In the genomic region with DNA sequence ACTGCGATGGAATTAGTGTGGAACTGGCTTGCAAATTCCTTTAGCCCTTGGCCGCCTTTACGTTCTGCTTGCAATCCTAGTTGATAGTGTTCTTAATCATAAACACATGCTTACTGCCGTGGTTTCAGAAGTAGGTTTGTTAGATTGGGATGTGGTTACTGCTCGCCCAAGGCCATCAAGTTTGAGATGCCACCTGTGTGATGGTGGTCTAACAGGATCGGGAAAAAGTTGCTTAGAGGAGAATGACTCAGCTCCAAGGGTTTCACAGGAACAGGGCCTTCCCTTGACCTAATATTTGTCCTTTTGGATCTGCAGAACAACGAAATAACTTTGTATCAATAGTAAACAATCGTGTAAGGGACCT, we compare ENCODE assay signal across 8 mouse cellular contexts. TPM values are rescaled to one million over a fixed set of nuclear protein-coding genes. Genes with fewer than 3 reads are reported as not detected.
DNase-seq lines count a peak whose midpoint lies in the region; ATAC-seq and TF ChIP-seq lines count a peak whose summit lies in the region.

No protein-coding gene starts in this region.

- peak overlapping the region; percentile 61 for H3K9ac ChIP-seq in kidney, embryonic 15.5 days
- peak overlapping the region; percentile 71 for H3K9ac ChIP-seq in hindbrain, embryonic 16.5 days (ENCODE audit: low read depth, low read length)
- H3K9ac ChIP-seq in midbrain, embryonic 16.5 days (ENCODE audit: low read depth, low read length) = peak overlapping the region; percentile 79

- no peaks in the 10 kb centered on the region for H3K9me3 ChIP-seq in kidney, embryonic 15.5 days (replicated peaks)
- H3K9me3 ChIP-seq in hindbrain, embryonic 16.5 days (ENCODE audit: control insufficient read depth, low read length) = no peaks in the 10 kb centered on the region
- H3K9me3 ChIP-seq in midbrain, embryonic 16.5 days (replicated peaks; ENCODE audit: control insufficient read depth, low read length, poor library complexity, severe bottlenecking) = no peaks in the 10 kb centered on the region

- no peaks in the 10 kb centered on the region for H3K27me3 ChIP-seq in kidney, embryonic 15.5 days
- no peaks in the 10 kb centered on the region for H3K27me3 ChIP-seq in hindbrain, embryonic 16.5 days (replicated peaks; ENCODE audit: control insufficient read depth, insufficient read depth, low read length)
- no peaks in the 10 kb centered on the region for H3K27me3 ChIP-seq in midbrain, embryonic 16.5 days (ENCODE audit: control insufficient read depth, insufficient read depth, low read depth, low read length)

- H3K4me1 ChIP-seq in kidney, embryonic 15.5 days = peaks cover 25% of the 10 kb centered on the region
- peaks cover 1% of the 10 kb centered on the region; the same call in 1 of the 2 replicates for H3K4me1 ChIP-seq in bone marrow, adult 2 months (ENCODE audit: control insufficient read depth, insufficient read depth, low read length)
- H3K4me1 ChIP-seq in hindbrain, embryonic 16.5 days (ENCODE audit: control insufficient read depth, insufficient read depth, low read depth, low read length) = peaks cover 5% of the 10 kb centered on the region
- H3K4me1 ChIP-seq in midbrain, embryonic 16.5 days (ENCODE audit: control insufficient read depth, insufficient read depth, low read length) = peaks cover 9% of the 10 kb centered on the region

- peaks cover 28% of the 10 kb centered on the region for H3K36me3 ChIP-seq in kidney, embryonic 15.5 days
- H3K36me3 ChIP-seq in hindbrain, embryonic 16.5 days (ENCODE audit: control insufficient read depth, insufficient read depth, low read length) = no peaks in the 10 kb centered on the region
- H3K36me3 ChIP-seq in midbrain, embryonic 16.5 days (ENCODE audit: control insufficient read depth, insufficient read depth, low read length) = no peaks in the 10 kb centered on the region

- peak overlapping the region; percentile 61 for H3K4me3 ChIP-seq in kidney, embryonic 15.5 days (replicated peaks)
- peak overlapping the region; percentile 79 for H3K4me3 ChIP-seq in bone marrow, adult 2 months (replicated peaks; ENCODE audit: control insufficient read depth, low read depth, low read length)
- peak overlapping the region; percentile 58 for H3K4me3 ChIP-seq in hindbrain, embryonic 16.5 days (ENCODE audit: low read length)
- peak overlapping the region; percentile 68 for H3K4me3 ChIP-seq in midbrain, embryonic 16.5 days (ENCODE audit: low read depth, low read length)

- ATAC-seq in kidney, embryonic 15.5 days (replicated peaks; ENCODE audit: low FRiP score) = no peak
- ATAC-seq in hindbrain, embryonic 16.5 days = no peak
- no peak for ATAC-seq in midbrain, embryonic 16.5 days

- peak overlapping the region; percentile 75 for H3K4me2 ChIP-seq in kidney, embryonic 15.5 days
- peak overlapping the region; percentile 89 for H3K4me2 ChIP-seq in hindbrain, embryonic 16.5 days (ENCODE audit: low read length)
- peak overlapping the region; percentile 85 for H3K4me2 ChIP-seq in midbrain, embryonic 16.5 days (ENCODE audit: low read length)

- no peak for TF ChIP-seq CTCF in bone marrow, adult 2 months (IDR thresholded peaks at IDR 0.05; ENCODE audit: control insufficient read depth, insufficient read depth, low read length)

- peak overlapping the region; percentile 80 for H3K27ac ChIP-seq in kidney, embryonic 15.5 days
- H3K27ac ChIP-seq in bone marrow, adult 2 months (ENCODE audit: control insufficient read depth, insufficient read depth, low read depth, low read length, poor library complexity) = no peak overlapping the region
- H3K27ac ChIP-seq in hindbrain, embryonic 16.5 days (ENCODE audit: low read depth, low read length) = no peak overlapping the region; the same call in 1 of the 2 replicates
- peak overlapping the region; percentile 71; the same call in 1 of the 2 replicates for H3K27ac ChIP-seq in midbrain, embryonic 16.5 days (ENCODE audit: low read length)

- TF ChIP-seq POLR2A in bone marrow, adult 2 months (IDR thresholded peaks at IDR 0.05; ENCODE audit: borderline replicate concordance, control insufficient read depth, low read depth, low read length) = no peak

- no peak for DNase-seq in kidney, adult 8-10 months
- no peak for DNase-seq in ovary, adult 18-20 months (ENCODE audit: low spot score)
- no peak for DNase-seq in left cerebral cortex, postnatal 10 days (ENCODE audit: extremely low spot score in 1 of 2, low spot score in 2 of 2)
- DNase-seq in layer of hippocampus, adult 9-10 months (ENCODE audit: low spot score) = no peak

- intact Hi-C loops in left cerebral cortex, postnatal 10 days (cut with DNase I) = no loop called here

- 17% methylated on average over 8 of the region's 8 CpGs for WGBS in kidney, embryonic 15.5 days
- WGBS in bone marrow, adult 2 months = 5% methylated on average over 8 of the region's 8 CpGs
- 26% methylated on average over 8 of the region's 8 CpGs for WGBS in hindbrain, embryonic 16.5 days
- WGBS in midbrain, embryonic 16.5 days = 24% methylated on average over 8 of the region's 8 CpGs

RNA-seq across cellular contexts. Expression of gene Abhd4, which starts 5.7 kb away (rescaled TPM):
- 61.3 and 67.6 TPM in 2 replicates for polyA plus RNA-seq in kidney, embryonic 15.5 days (2015; fragmentation: Nextera tagmentation; extraction: Ambion mirVana)
- 24.7 and 29.9 TPM in 2 replicates for polyA plus RNA-seq in bone marrow, adult 2 months (2011; ENCODE audit: insufficient read depth, insufficient read length, low replicate concordance, missing spikeins)
- 70.3 and 75.2 TPM in 2 replicates for polyA plus RNA-seq in hindbrain, embryonic 16.5 days (2015; fragmentation: Nextera tagmentation; extraction: Ambion mirVana)
- 45.0 and 58.8 TPM in 2 replicates for polyA plus RNA-seq in midbrain, embryonic 16.5 days (2015; fragmentation: Nextera tagmentation; extraction: Ambion mirVana)
- total RNA-seq in left cerebral cortex, postnatal 10 days (2021) = 10 to 100 TPM; 43.7 to 48.0 TPM

RNA-seq across cellular contexts. Expression of gene Dad1, which starts 5.8 kb away (rescaled TPM):
- 427 and 441 TPM in 2 replicates for polyA plus RNA-seq in kidney, embryonic 15.5 days (2015; fragmentation: Nextera tagmentation; extraction: Ambion mirVana)
- polyA plus RNA-seq in bone marrow, adult 2 months (2011; ENCODE audit: insufficient read depth, insufficient read length, low replicate concordance, missing spikeins) = 45.6 and 54.9 TPM in 2 replicates
- 391 and 409 TPM in 2 replicates for polyA plus RNA-seq in hindbrain, embryonic 16.5 days (2015; fragmentation: Nextera tagmentation; extraction: Ambion mirVana)
- 325 and 344 TPM in 2 replicates for polyA plus RNA-seq in midbrain, embryonic 16.5 days (2015; fragmentation: Nextera tagmentation; extraction: Ambion mirVana)
- 100 to 1,000 TPM; 121 to 126 TPM for total RNA-seq in left cerebral cortex, postnatal 10 days (2021)

RNA-seq across cellular contexts. Expression of gene Olfr49, which starts 25.0 kb away (rescaled TPM):
- polyA plus RNA-seq in kidney, embryonic 15.5 days (2015; fragmentation: Nextera tagmentation; extraction: Ambion mirVana) = 0.14 TPM in 1 of 2 replicates, not detected in the other
- not detected in 2 replicates for polyA plus RNA-seq in bone marrow, adult 2 months (2011; ENCODE audit: insufficient read depth, insufficient read length, low replicate concordance, missing spikeins)
- polyA plus RNA-seq in hindbrain, embryonic 16.5 days (2015; fragmentation: Nextera tagmentation; extraction: Ambion mirVana) = not detected in 2 replicates
- not detected in 2 replicates for polyA plus RNA-seq in midbrain, embryonic 16.5 days (2015; fragmentation: Nextera tagmentation; extraction: Ambion mirVana)
- not detected for total RNA-seq in left cerebral cortex, postnatal 10 days (2021)

Comparison
In these comparisons a context has a peak if more than half of its experiments do, and no peak if none do; other contexts are left out.
1. H3K27ac ChIP-seq: peak in kidney, embryonic 15.5 days (single experiment) and midbrain, embryonic 16.5 days (single experiment); none in bone marrow, adult 2 months (single experiment) and hindbrain, embryonic 16.5 days (single experiment).
2. Peak in every context shown above with its lines, with median percentiles within 50 percentile points of each other: H3K4me2 ChIP-seq, H3K4me3 ChIP-seq and H3K9ac ChIP-seq.